Mouse (Mus musculus) midbrain, embryonic 11.5 days (tissue): Measurements from ENCODE around the gene Zfp775. TPM values are rescaled to one million over a fixed set of nuclear protein-coding genes. Genes with fewer than 3 reads are reported as not detected.

ENCODE experiments used
- ATAC-seq: fragments of 200-750 bp; cut with Nextera tagmentation; 2 replicates; pipeline ENCODE4 v1.8.0; 2017; ENCODE audit warnings: moderate TSS enrichment, moderate library complexity; ENCODE audit not compliant: low FRiP score
- DNase-seq: peaks from one replicate; pipeline ENCODE4 v3.0.0; 2015; ENCODE audit warnings: low spot score; ENCODE audit errors: missing footprints
- H3K27ac ChIP-seq: fragments of 300-500 bp; sonication (generic); 2 replicates; pipeline ENCODE4 v1.5.1; 2014; ENCODE audit warnings: low read depth, low read length
- H3K27me3 ChIP-seq: fragments of 300-500 bp; sonication (generic); 2 replicates; pipeline ENCODE4 v1.6.1; 2014; ENCODE audit warnings: mild to moderate bottlenecking, low read length, moderate library complexity, mixed read lengths; ENCODE audit not compliant: control insufficient read depth, insufficient read depth
- H3K36me3 ChIP-seq: fragments of 300-500 bp; sonication (generic); 2 replicates; pipeline ENCODE4 v1.6.1; 2014; ENCODE audit warnings: mild to moderate bottlenecking, low read length, moderate library complexity, mixed read lengths; ENCODE audit not compliant: control insufficient read depth, insufficient read depth
- H3K4me1 ChIP-seq: fragments of 300-500 bp; sonication (generic); 2 replicates; pipeline ENCODE4 v1.6.1; 2014; ENCODE audit warnings: low read length; ENCODE audit not compliant: control insufficient read depth, insufficient read depth
- H3K4me2 ChIP-seq: fragments of 300-500 bp; sonication (generic); 2 replicates; pipeline ENCODE4 v1.6.1; 2014; ENCODE audit warnings: mild to moderate bottlenecking, moderate library complexity
- H3K4me3 ChIP-seq: fragments of 300-500 bp; sonication (generic); 2 replicates; pipeline ENCODE4 v1.5.1; 2014; ENCODE audit warnings: low read depth, low read length
- H3K9ac ChIP-seq: fragments of 300-500 bp; sonication (generic); 2 replicates; pipeline ENCODE4 v1.6.1; 2014; ENCODE audit warnings: low read length
- H3K9me3 ChIP-seq: fragments of 300-500 bp; sonication (generic); 2 replicates; pipeline ENCODE4 v1.6.1; 2016; ENCODE audit warnings: low read length; ENCODE audit not compliant: control insufficient read depth
- WGBS: fragments of 180-500 bp; shearing (Covaris S2); extraction: QIAGEN DNeasy Blood & Tissue Kit; methylation state at CpG from one replicate; pipeline ENCODE4 v1.1.7; 2014; 5-methylcytosine and 5-hydroxymethylcytosine counted together
- polyA plus RNA-seq: library from polyadenylated mRNA; unstranded; fragments of >200 nt; fragmentation: Nextera tagmentation; extraction: Ambion mirVana; gene quantifications from 2 replicates; pipeline ENCODE4 v1.2.1, GENCODE M21; 2014

The Zfp775 gene
- polyA plus RNA-seq, 1 experiment from 2014 or later = 9.3 TPM

GRCm38 (mm10) chr6:48597233-48597625 lies 4.6 kb upstream of the Zfp775 start:
- no peak overlapping the region for H3K4me3 ChIP-seq
- WGBS = 96% methylated on average over 27 of the region's 27 CpGs
- ATAC-seq = no peak

GRCm38 (mm10) chr6:48600594-48600993 lies 1.3 kb upstream of the Zfp775 start:
- 97% methylated on average over 1 of the region's 1 CpGs for WGBS
- H3K4me2 ChIP-seq = no peak overlapping the region
- H3K4me3 ChIP-seq = no peak overlapping the region
- DNase-seq = peak; percentile 85
- H3K4me1 ChIP-seq = peaks cover 8% of the 10 kb centered on the region
- peaks cover 31% of the 10 kb centered on the region for H3K36me3 ChIP-seq
- no peaks in the 10 kb centered on the region; the same call in 1 of the 2 replicates for H3K9me3 ChIP-seq
- no peak for ATAC-seq
- no peaks in the 10 kb centered on the region for H3K27me3 ChIP-seq
- no peak overlapping the region for H3K27ac ChIP-seq
- no peak overlapping the region for H3K9ac ChIP-seq

More at GRCm38 (mm10) chr6:48597233-48597625, 4.6 kb upstream of the Zfp775 start:
- peaks cover 31% of the 10 kb centered on the region for H3K36me3 ChIP-seq
- H3K27ac ChIP-seq = no peak overlapping the region
- no peak overlapping the region for H3K4me2 ChIP-seq
- H3K9me3 ChIP-seq = no peaks in the 10 kb centered on the region; the same call in 1 of the 2 replicates
- no peak overlapping the region for H3K9ac ChIP-seq
- H3K4me1 ChIP-seq = peaks cover 19% of the 10 kb centered on the region
- H3K27me3 ChIP-seq = no peaks in the 10 kb centered on the region
- peak; percentile 33 for DNase-seq

- Histone ChIP-seq H3K4me2 (peak overlapping the region; percentile 85), H3K9ac (peak overlapping the region; percentile 91), H3K4me3 (peak overlapping the region; percentile 66), H3K27me3 (no peaks in the 10 kb centered on the region), H3K9me3 (no peaks in the 10 kb centered on the region; the same call in 1 of the 2 replicates), H3K27ac (peak overlapping the region; percentile 81), H3K36me3 (peaks cover 15% of the 10 kb centered on the region), H3K4me1 (peaks cover 8% of the 10 kb centered on the region)
- DNase-seq (peak; percentile 92), ATAC-seq (peak; percentile 82)
- WGBS = 2% methylated on average over 28 of the region's 28 CpGs
Observed at GRCm38 (mm10) chr6:48602080-48602741, 348 bp downstream of the Zfp775 start.

GRCm38 (mm10) chr6:48608124-48608523 lies 6.3 kb downstream of the Zfp775 start:
- Histone ChIP-seq H3K4me2 (no peak overlapping the region), H3K4me3 (no peak overlapping the region), H3K4me1 (no peaks in the 10 kb centered on the region), H3K36me3 (no peaks in the 10 kb centered on the region), H3K27me3 (no peaks in the 10 kb centered on the region), H3K9me3 (no peaks in the 10 kb centered on the region), H3K9ac (no peak overlapping the region), H3K27ac (no peak overlapping the region)
- DNase-seq (no peak), ATAC-seq (no peak)
- 79% methylated on average over 2 of the region's 2 CpGs for WGBS

- no peak overlapping the region for H3K27ac ChIP-seq
- no peak overlapping the region for H3K9ac ChIP-seq
- H3K9me3 ChIP-seq = no peaks in the 10 kb centered on the region
- H3K4me1 ChIP-seq = no peaks in the 10 kb centered on the region
- peaks cover 6% of the 10 kb centered on the region; the same call in 1 of the 2 replicates for H3K36me3 ChIP-seq
- no peak overlapping the region for H3K4me3 ChIP-seq
- H3K27me3 ChIP-seq = no peaks in the 10 kb centered on the region
- ATAC-seq (no peak), DNase-seq (peak; percentile 72)
- no peak overlapping the region for H3K4me2 ChIP-seq
- WGBS = 57% methylated on average over 7 of the region's 7 CpGs
Observed at GRCm38 (mm10) chr6:48609512-48609911, 7.6 kb downstream of the Zfp775 start.

- 82% methylated on average over 3 of the region's 3 CpGs for WGBS
- Histone ChIP-seq H3K27ac (no peak overlapping the region), H3K36me3 (peaks cover 6% of the 10 kb centered on the region; the same call in 1 of the 2 replicates), H3K4me1 (no peaks in the 10 kb centered on the region), H3K9me3 (no peaks in the 10 kb centered on the region), H3K27me3 (no peaks in the 10 kb centered on the region), H3K9ac (no peak overlapping the region), H3K4me2 (no peak overlapping the region), H3K4me3 (no peak overlapping the region)
- DNase-seq = peak; percentile 31
- ATAC-seq = no peak
Observed at GRCm38 (mm10) chr6:48610657-48611056, 8.8 kb downstream of the Zfp775 start.

- H3K36me3 ChIP-seq = peaks cover 6% of the 10 kb centered on the region; the same call in 1 of the 2 replicates
- no peak overlapping the region for H3K4me2 ChIP-seq
- DNase-seq (no peak), ATAC-seq (no peak)
- no peak overlapping the region for H3K4me3 ChIP-seq
- 87% methylated on average over 4 of the region's 4 CpGs for WGBS
- no peaks in the 10 kb centered on the region for H3K9me3 ChIP-seq
- H3K27me3 ChIP-seq = no peaks in the 10 kb centered on the region
- H3K4me1 ChIP-seq = no peaks in the 10 kb centered on the region
- H3K27ac ChIP-seq = no peak overlapping the region
- H3K9ac ChIP-seq = no peak overlapping the region
Observed at GRCm38 (mm10) chr6:48613464-48613863, 11.6 kb downstream of the Zfp775 start.

- H3K27ac ChIP-seq = no peak overlapping the region
- H3K4me2 ChIP-seq = no peak overlapping the region
- peaks cover 10% of the 10 kb centered on the region; the same call in 1 of the 2 replicates for H3K36me3 ChIP-seq
- no peaks in the 10 kb centered on the region for H3K9me3 ChIP-seq
- no peak for ATAC-seq
- no peak overlapping the region for H3K9ac ChIP-seq
- no peak for DNase-seq
- no peaks in the 10 kb centered on the region for H3K27me3 ChIP-seq
- WGBS = 90% methylated on average over 5 of the region's 5 CpGs
- no peak overlapping the region for H3K4me3 ChIP-seq
- H3K4me1 ChIP-seq = no peaks in the 10 kb centered on the region
Observed at GRCm38 (mm10) chr6:48614756-48615155, 12.9 kb downstream of the Zfp775 start.

GRCm38 (mm10) chr6:48620031-48620430 lies 18.2 kb downstream of the Zfp775 start:
- DNase-seq (no peak), ATAC-seq (no peak)
- Histone ChIP-seq H3K36me3 (peaks cover 7% of the 10 kb centered on the region; the same call in 1 of the 2 replicates), H3K4me1 (no peaks in the 10 kb centered on the region), H3K9ac (no peak overlapping the region), H3K9me3 (no peaks in the 10 kb centered on the region), H3K27me3 (no peaks in the 10 kb centered on the region), H3K27ac (no peak overlapping the region), H3K4me3 (no peak overlapping the region), H3K4me2 (no peak overlapping the region)
- 94% methylated on average over 30 of the region's 30 CpGs for WGBS
